11 mouse cellular contexts compared by ENCODE assay signal in the genomic region with DNA sequence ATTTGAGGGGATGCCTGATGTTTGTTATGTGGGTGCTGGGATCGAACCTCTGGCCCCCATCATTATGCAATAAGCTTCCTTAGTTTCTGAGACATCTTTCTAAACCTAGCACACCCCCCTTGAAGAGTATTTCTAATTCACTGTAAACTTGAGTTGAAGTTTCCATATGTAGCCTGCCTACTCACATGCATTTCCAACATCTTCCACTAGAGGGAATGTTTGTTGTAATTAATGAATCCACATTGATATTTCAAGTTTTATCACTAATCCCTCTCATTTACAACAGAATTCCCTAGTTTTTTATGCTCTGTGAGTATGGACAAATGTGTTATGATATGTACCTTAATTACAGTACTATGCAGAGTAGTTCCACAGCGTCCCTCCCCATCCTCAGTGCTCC.
DNase-seq lines count a peak whose midpoint lies in the region; ATAC-seq and TF ChIP-seq lines count a peak whose summit lies in the region.
"Had no signal": no experiment of that assay in that cellular context is flagged by ENCODE, and none has a peak within 500 bp of the region (broad histone marks: within the 10 kb centered on the region; RNA-seq: fewer than 3 reads in every experiment).

No protein-coding gene starts in this region.

- 35% methylated on average over 2 of the region's 2 CpGs for WGBS in intestine, postnatal 0 days
- WGBS in intestine, embryonic 15.5 days = 48% methylated on average over 2 of the region's 2 CpGs
- 37% methylated on average over 2 of the region's 2 CpGs for WGBS in midbrain, embryonic 14.5 days
- WGBS in midbrain, embryonic 10.5 days = 40% methylated on average over 2 of the region's 2 CpGs
- 25% methylated on average over 2 of the region's 2 CpGs for WGBS in stomach, postnatal 0 days

- H3K27me3 ChIP-seq in intestine, postnatal 0 days (replicated peaks; ENCODE audit: control insufficient read depth, insufficient read depth, low read length) = no peaks in the 10 kb centered on the region
- H3K27me3 ChIP-seq in intestine, embryonic 15.5 days (replicated peaks) = no peaks in the 10 kb centered on the region
- H3K27me3 ChIP-seq in midbrain, embryonic 14.5 days (ENCODE audit: control insufficient read depth, insufficient read depth, low read length) = no peaks in the 10 kb centered on the region
- no peaks in the 10 kb centered on the region for H3K27me3 ChIP-seq in midbrain, embryonic 10.5 days (ENCODE audit: low read depth, poor library complexity, severe bottlenecking)
- no peaks in the 10 kb centered on the region for H3K27me3 ChIP-seq in stomach, postnatal 0 days (ENCODE audit: control insufficient read depth, insufficient read depth, low read length)
- H3K27me3 ChIP-seq: embryonic facial prominence, embryonic 13.5 days had no signal

- peak; percentile 67 for TF ChIP-seq CTCF in intestine, postnatal 0 days (IDR thresholded peaks at IDR 0.05; ENCODE audit: low read depth)
- TF ChIP-seq CTCF in stomach, postnatal 0 days (IDR thresholded peaks at IDR 0.05; ENCODE audit: low read depth) = peak; percentile 72

- no peak overlapping the region for H3K4me3 ChIP-seq in intestine, postnatal 0 days (ENCODE audit: low read depth, low read length)
- no peak overlapping the region for H3K4me3 ChIP-seq in intestine, embryonic 15.5 days (replicated peaks)
- no peak overlapping the region for H3K4me3 ChIP-seq in midbrain, embryonic 14.5 days (replicated peaks; ENCODE audit: low read depth, low read length)
- no peak overlapping the region for H3K4me3 ChIP-seq in midbrain, embryonic 10.5 days
- no peak overlapping the region for H3K4me3 ChIP-seq in stomach, postnatal 0 days (ENCODE audit: low read depth, low read length)
- H3K4me3 ChIP-seq: embryonic facial prominence, embryonic 13.5 days had no signal

- no peaks in the 10 kb centered on the region for H3K4me1 ChIP-seq in intestine, postnatal 0 days (replicated peaks; ENCODE audit: control insufficient read depth, insufficient read depth, low read length)
- H3K4me1 ChIP-seq in intestine, embryonic 15.5 days (replicated peaks) = no peaks in the 10 kb centered on the region
- no peaks in the 10 kb centered on the region for H3K4me1 ChIP-seq in midbrain, embryonic 14.5 days (ENCODE audit: control insufficient read depth, insufficient read depth, low read length)
- H3K4me1 ChIP-seq in midbrain, embryonic 10.5 days = no peaks in the 10 kb centered on the region
- H3K4me1 ChIP-seq in stomach, postnatal 0 days (replicated peaks; ENCODE audit: control insufficient read depth, insufficient read depth) = no peaks in the 10 kb centered on the region
- H3K4me1 ChIP-seq: embryonic facial prominence, embryonic 13.5 days had no signal

- no peak overlapping the region for H3K4me2 ChIP-seq in intestine, postnatal 0 days (replicated peaks; ENCODE audit: low read depth)
- no peak overlapping the region for H3K4me2 ChIP-seq in intestine, embryonic 15.5 days (replicated peaks)
- no peak overlapping the region for H3K4me2 ChIP-seq in midbrain, embryonic 14.5 days (ENCODE audit: low read length)
- H3K4me2 ChIP-seq in stomach, postnatal 0 days (replicated peaks; ENCODE audit: low read depth) = no peak overlapping the region
- H3K4me2 ChIP-seq: embryonic facial prominence, embryonic 13.5 days had no signal

- no peak for ATAC-seq in intestine, postnatal 0 days
- ATAC-seq in intestine, embryonic 15.5 days = no peak
- ATAC-seq in midbrain, embryonic 14.5 days (ENCODE audit: low FRiP score, low TSS enrichment) = no peak
- no peak for ATAC-seq in stomach, postnatal 0 days (ENCODE audit: low FRiP score, low TSS enrichment)
- ATAC-seq: inflammation-experienced regulatory T-cells, adult 6 months had no signal

- no peaks in the 10 kb centered on the region for H3K36me3 ChIP-seq in intestine, postnatal 0 days (ENCODE audit: control insufficient read depth, insufficient read depth)
- no peaks in the 10 kb centered on the region for H3K36me3 ChIP-seq in intestine, embryonic 15.5 days
- H3K36me3 ChIP-seq in midbrain, embryonic 14.5 days (ENCODE audit: control insufficient read depth, insufficient read depth, low read length) = no peaks in the 10 kb centered on the region
- H3K36me3 ChIP-seq in midbrain, embryonic 10.5 days = no peaks in the 10 kb centered on the region
- no peaks in the 10 kb centered on the region for H3K36me3 ChIP-seq in stomach, postnatal 0 days (ENCODE audit: control insufficient read depth, insufficient read depth, low read length)
- H3K36me3 ChIP-seq: embryonic facial prominence, embryonic 13.5 days had no signal

- no peak overlapping the region for H3K9ac ChIP-seq in intestine, postnatal 0 days (ENCODE audit: low read depth, low read length)
- no peak overlapping the region for H3K9ac ChIP-seq in intestine, embryonic 15.5 days
- no peak overlapping the region for H3K9ac ChIP-seq in midbrain, embryonic 14.5 days (replicated peaks; ENCODE audit: low read length)
- no peak overlapping the region for H3K9ac ChIP-seq in stomach, postnatal 0 days (ENCODE audit: low read length)
- H3K9ac ChIP-seq: embryonic facial prominence, embryonic 13.5 days had no signal

- H3K27ac ChIP-seq in intestine, postnatal 0 days (ENCODE audit: low read depth, low read length) = no peak overlapping the region
- H3K27ac ChIP-seq in intestine, embryonic 15.5 days = no peak overlapping the region
- no peak overlapping the region for H3K27ac ChIP-seq in midbrain, embryonic 14.5 days (replicated peaks; ENCODE audit: low read depth, low read length)
- H3K27ac ChIP-seq in midbrain, embryonic 10.5 days (replicated peaks) = no peak overlapping the region
- no peak overlapping the region for H3K27ac ChIP-seq in stomach, postnatal 0 days (replicated peaks)
- H3K27ac ChIP-seq: embryonic facial prominence, embryonic 13.5 days had no signal

- no peaks in the 10 kb centered on the region for H3K9me3 ChIP-seq in intestine, postnatal 0 days (ENCODE audit: control insufficient read depth)
- H3K9me3 ChIP-seq in intestine, embryonic 15.5 days = no peaks in the 10 kb centered on the region
- H3K9me3 ChIP-seq in midbrain, embryonic 14.5 days (ENCODE audit: control insufficient read depth, low read length) = no peaks in the 10 kb centered on the region
- no peaks in the 10 kb centered on the region for H3K9me3 ChIP-seq in midbrain, embryonic 10.5 days (replicated peaks)
- H3K9me3 ChIP-seq in stomach, postnatal 0 days (ENCODE audit: control insufficient read depth, low read length) = no peaks in the 10 kb centered on the region
- H3K9me3 ChIP-seq: embryonic facial prominence, embryonic 13.5 days had no signal

- peak; percentile 84 for DNase-seq in midbrain, embryonic 14.5 days
- no peak for DNase-seq in midbrain, embryonic 10.5 days (ENCODE audit: low spot score)
- DNase-seq in brain, adult 2 months (ENCODE audit: low read depth, low spot score) = peak; percentile 48
- no peak for DNase-seq in stomach, postnatal 0 days (ENCODE audit: low spot score)
- no peak for DNase-seq in gastrocnemius, adult 18-20 months (ENCODE audit: low spot score)
- DNase-seq: adrenal gland, postnatal 10 days; gastrocnemius, postnatal 25 days had no signal

- no peak for TF ChIP-seq EP300 in stomach, postnatal 0 days (optimal IDR thresholded peaks at IDR 0.05)

Comparison
In these comparisons a context has a peak if more than half of its experiments do, and no peak if none do; other contexts are left out.
1. DNase-seq: peak in midbrain, embryonic 14.5 days (single experiment) and brain, adult 2 months (single experiment); none in midbrain, embryonic 10.5 days (single experiment), stomach, postnatal 0 days (single experiment) and gastrocnemius, adult 18-20 months (single experiment).